Mouse (Mus musculus): ENCODE measurements at regions not wholly inside any gene's neighbourhood (a gene's known extent, or its start where the extent isn't known, plus 50 kb on each side); places are given as distances from the start of the nearest gene placed in this dataset.

DNA sequence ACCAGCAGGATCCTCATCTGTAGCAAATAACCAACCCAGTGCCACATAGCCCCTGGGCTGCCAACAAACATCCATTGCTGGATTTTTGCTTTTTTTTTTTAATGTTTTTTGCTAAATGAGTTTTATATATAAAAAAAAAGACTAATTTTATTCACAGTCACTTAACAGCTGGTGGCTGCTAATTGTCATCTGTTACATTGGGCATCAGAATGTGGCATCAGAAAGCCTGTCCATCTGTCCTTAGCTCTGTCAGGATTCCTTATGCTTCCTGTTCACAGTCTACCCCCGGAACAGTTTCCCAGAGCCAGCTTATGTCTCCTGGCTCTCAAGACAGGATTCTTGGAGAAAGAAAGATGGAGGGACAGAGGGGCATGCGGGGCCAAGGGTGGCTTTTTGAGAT, 132.1 kb downstream of the Gm19935 start:
- TF ChIP-seq CTCF (IDR thresholded peaks at IDR 0.05; ENCODE audit: insufficient read depth, low read length) (no peak), POLR2A (IDR thresholded peaks at IDR 0.05; ENCODE audit: borderline replicate concordance, extremely low read depth, low read depth, low read length) (no peak)

Data from lung, adult 2 months (tissue).